Mouse (Mus musculus) telencephalon, adult 2 months (tissue): ENCODE measurements around the gene Barx2.

Experiments used
- DNase-seq: peaks from one replicate; pipeline ENCODE4 v3.0.0-alpha.2; 2011; ENCODE audit warnings: low read depth, low spot score

The Barx2 gene

GRCm38 (mm10) chr9:31888333-31888732 lies 24.9 kb downstream of the Barx2 start:
- DNase-seq, result no peak

GRCm38 (mm10) chr9:31886258-31886657 lies 27.0 kb downstream of the Barx2 start:
- no peak for DNase-seq

GRCm38 (mm10) chr9:31882376-31882775 lies 30.9 kb downstream of the Barx2 start:
- no peak for DNase-seq

GRCm38 (mm10) chr9:31875556-31875955 lies 37.7 kb downstream of the Barx2 start:
- no peak for DNase-seq

GRCm38 (mm10) chr9:31874236-31874635 lies 39.0 kb downstream of the Barx2 start:
- no peak for DNase-seq

GRCm38 (mm10) chr9:31871410-31871809 lies 41.9 kb downstream of the Barx2 start:
- DNase-seq, result no peak

- no peak for DNase-seq
These were observed 44.3 kb downstream of the Barx2 start for GRCm38 (mm10) chr9:31868823-31869460.

- no peak for DNase-seq
These were observed 49.4 kb downstream of the Barx2 start for GRCm38 (mm10) chr9:31863830-31864229.

- DNase-seq, result no peak
These were observed 53.8 kb downstream of the Barx2 start for GRCm38 (mm10) chr9:31859446-31859845.

- DNase-seq, result no peak
These were observed 54.4 kb downstream of the Barx2 start for GRCm38 (mm10) chr9:31858720-31859340.

GRCm38 (mm10) chr9:31857512-31857911 lies 55.8 kb downstream of the Barx2 start:
- no peak for DNase-seq

GRCm38 (mm10) chr9:31856437-31856836 lies 56.8 kb downstream of the Barx2 start:
- DNase-seq, result peak; percentile 27

- no peak for DNase-seq
These were observed 57.6 kb downstream of the Barx2 start for GRCm38 (mm10) chr9:31855668-31856067.

- no peak for DNase-seq
These were observed 61.6 kb downstream of the Barx2 start for GRCm38 (mm10) chr9:31851710-31852109.

- no peak for DNase-seq
These were observed 62.6 kb downstream of the Barx2 start for GRCm38 (mm10) chr9:31850706-31851105.

- DNase-seq, result no peak
These were observed 63.9 kb downstream of the Barx2 start for GRCm38 (mm10) chr9:31849387-31849786.

- DNase-seq, result no peak
These were observed 68.6 kb downstream of the Barx2 start for GRCm38 (mm10) chr9:31844614-31845013.

- DNase-seq, result no peak
These were observed 72.0 kb downstream of the Barx2 start for GRCm38 (mm10) chr9:31841108-31841815.

- no peak for DNase-seq
These were observed 72.7 kb downstream of the Barx2 start for GRCm38 (mm10) chr9:31840571-31840970.

- no peak for DNase-seq
These were observed 73.2 kb downstream of the Barx2 start for GRCm38 (mm10) chr9:31840037-31840436.

- no peak for DNase-seq
These were observed 73.9 kb downstream of the Barx2 start for GRCm38 (mm10) chr9:31839106-31840027.

- DNase-seq, result no peak
These were observed 75.2 kb downstream of the Barx2 start for GRCm38 (mm10) chr9:31838047-31838446.
